Mouse (Mus musculus): ENCODE measurements around the gene Sorcs3. TPM values are rescaled to one million over a fixed set of nuclear protein-coding genes. Genes with fewer than 3 reads are reported as not detected.

Sorcs3 gene
- polyA plus RNA-seq, 1 experiment from 2014 or later, result 9.9 TPM

GRCm38 (mm10) chr19:48338098-48338497 is 132.3 kb downstream of the Sorcs3 start:
- Histone ChIP-seq H3K4me2 (ENCODE audit: low read length) (no peak overlapping the region), H3K4me1 (replicated peaks; ENCODE audit: control insufficient read depth, insufficient read depth, low read length) (no peaks in the 10 kb centered on the region), H3K36me3 (ENCODE audit: control insufficient read depth, insufficient read depth) (no peaks in the 10 kb centered on the region), H3K27ac (ENCODE audit: low read length) (no peak overlapping the region), H3K27me3 (replicated peaks; ENCODE audit: control insufficient read depth, insufficient read depth, low read length) (no peaks in the 10 kb centered on the region), H3K9me3 (ENCODE audit: control insufficient read depth, low read length) (no peaks in the 10 kb centered on the region), H3K9ac (replicated peaks; ENCODE audit: low read depth, low read length) (no peak overlapping the region), H3K4me3 (replicated peaks; ENCODE audit: low read length) (no peak overlapping the region)
- WGBS, result 97% methylated on average over 5 of the region's 5 CpGs
- ATAC-seq, result no peak

- H3K27me3 ChIP-seq (replicated peaks; ENCODE audit: control insufficient read depth, insufficient read depth, low read length), result no peaks in the 10 kb centered on the region
- no peak for ATAC-seq
- H3K4me1 ChIP-seq (replicated peaks; ENCODE audit: control insufficient read depth, insufficient read depth, low read length), result peaks cover 11% of the 10 kb centered on the region
- no peak overlapping the region for H3K27ac ChIP-seq (ENCODE audit: low read length)
- H3K4me2 ChIP-seq (ENCODE audit: low read length), result no peak overlapping the region
- H3K4me3 ChIP-seq (replicated peaks; ENCODE audit: low read length), result no peak overlapping the region
- no peaks in the 10 kb centered on the region for H3K36me3 ChIP-seq (ENCODE audit: control insufficient read depth, insufficient read depth)
- H3K9me3 ChIP-seq (ENCODE audit: control insufficient read depth, low read length), result no peaks in the 10 kb centered on the region
- H3K9ac ChIP-seq (replicated peaks; ENCODE audit: low read depth, low read length), result no peak overlapping the region
- 85% methylated on average over 4 of the region's 4 CpGs for WGBS
Observed at GRCm38 (mm10) chr19:48342770-48343169, 136.9 kb downstream of the Sorcs3 start.

GRCm38 (mm10) chr19:48343442-48343841 is 137.6 kb downstream of the Sorcs3 start:
- no peak overlapping the region for H3K4me2 ChIP-seq (ENCODE audit: low read length)
- WGBS, result 43% methylated on average over 7 of the region's 7 CpGs
- no peaks in the 10 kb centered on the region for H3K36me3 ChIP-seq (ENCODE audit: control insufficient read depth, insufficient read depth)
- H3K27ac ChIP-seq (ENCODE audit: low read length), result no peak overlapping the region
- H3K9me3 ChIP-seq (ENCODE audit: control insufficient read depth, low read length), result no peaks in the 10 kb centered on the region
- ATAC-seq, result peak; percentile 82
- H3K9ac ChIP-seq (replicated peaks; ENCODE audit: low read depth, low read length), result no peak overlapping the region
- no peaks in the 10 kb centered on the region for H3K27me3 ChIP-seq (replicated peaks; ENCODE audit: control insufficient read depth, insufficient read depth, low read length)
- H3K4me1 ChIP-seq (replicated peaks; ENCODE audit: control insufficient read depth, insufficient read depth, low read length), result peaks cover 11% of the 10 kb centered on the region
- H3K4me3 ChIP-seq (replicated peaks; ENCODE audit: low read length), result no peak overlapping the region

GRCm38 (mm10) chr19:48347116-48347515 is 141.3 kb downstream of the Sorcs3 start:
- no peaks in the 10 kb centered on the region for H3K27me3 ChIP-seq (replicated peaks; ENCODE audit: control insufficient read depth, insufficient read depth, low read length)
- ATAC-seq, result peak; percentile 62
- H3K27ac ChIP-seq (ENCODE audit: low read length), result no peak overlapping the region
- 58% methylated on average over 5 of the region's 5 CpGs for WGBS
- H3K9me3 ChIP-seq (ENCODE audit: control insufficient read depth, low read length), result no peaks in the 10 kb centered on the region
- H3K9ac ChIP-seq (replicated peaks; ENCODE audit: low read depth, low read length), result no peak overlapping the region
- H3K4me3 ChIP-seq (replicated peaks; ENCODE audit: low read length), result no peak overlapping the region
- H3K4me2 ChIP-seq (ENCODE audit: low read length), result no peak overlapping the region
- H3K4me1 ChIP-seq (replicated peaks; ENCODE audit: control insufficient read depth, insufficient read depth, low read length), result peaks cover 11% of the 10 kb centered on the region
- no peaks in the 10 kb centered on the region for H3K36me3 ChIP-seq (ENCODE audit: control insufficient read depth, insufficient read depth)

GRCm38 (mm10) chr19:48356806-48357205 is 151.0 kb downstream of the Sorcs3 start:
- Histone ChIP-seq H3K27ac (ENCODE audit: low read length) (no peak overlapping the region), H3K27me3 (replicated peaks; ENCODE audit: control insufficient read depth, insufficient read depth, low read length) (no peaks in the 10 kb centered on the region), H3K4me3 (replicated peaks; ENCODE audit: low read length) (no peak overlapping the region), H3K9me3 (ENCODE audit: control insufficient read depth, low read length) (no peaks in the 10 kb centered on the region), H3K4me1 (replicated peaks; ENCODE audit: control insufficient read depth, insufficient read depth, low read length) (no peaks in the 10 kb centered on the region), H3K36me3 (ENCODE audit: control insufficient read depth, insufficient read depth) (no peaks in the 10 kb centered on the region), H3K4me2 (ENCODE audit: low read length) (no peak overlapping the region), H3K9ac (replicated peaks; ENCODE audit: low read depth, low read length) (no peak overlapping the region)
- ATAC-seq, result no peak
- WGBS, result 77% methylated on average over 2 of the region's 2 CpGs

GRCm38 (mm10) chr19:48362167-48362566 is 156.3 kb downstream of the Sorcs3 start:
- Histone ChIP-seq H3K9me3 (ENCODE audit: control insufficient read depth, low read length) (no peaks in the 10 kb centered on the region), H3K36me3 (ENCODE audit: control insufficient read depth, insufficient read depth) (no peaks in the 10 kb centered on the region), H3K4me1 (replicated peaks; ENCODE audit: control insufficient read depth, insufficient read depth, low read length) (no peaks in the 10 kb centered on the region), H3K27me3 (replicated peaks; ENCODE audit: control insufficient read depth, insufficient read depth, low read length) (no peaks in the 10 kb centered on the region), H3K4me3 (replicated peaks; ENCODE audit: low read length) (no peak overlapping the region), H3K9ac (replicated peaks; ENCODE audit: low read depth, low read length) (no peak overlapping the region), H3K27ac (ENCODE audit: low read length) (no peak overlapping the region), H3K4me2 (ENCODE audit: low read length) (no peak overlapping the region)
- ATAC-seq, result peak; percentile 54; the same call in 1 of the 2 replicates
- 41% methylated on average over 2 of the region's 2 CpGs for WGBS

- Histone ChIP-seq H3K4me2 (ENCODE audit: low read length) (peak overlapping the region; percentile 32; the same call in 1 of the 2 replicates), H3K4me3 (replicated peaks; ENCODE audit: low read length) (no peak overlapping the region), H3K36me3 (ENCODE audit: control insufficient read depth, insufficient read depth) (no peaks in the 10 kb centered on the region), H3K27me3 (replicated peaks; ENCODE audit: control insufficient read depth, insufficient read depth, low read length) (no peaks in the 10 kb centered on the region), H3K9ac (replicated peaks; ENCODE audit: low read depth, low read length) (0 out of 2 replicates have a peak overlapping the region, but pooled peaks have one; percentile 19), H3K9me3 (ENCODE audit: control insufficient read depth, low read length) (no peaks in the 10 kb centered on the region), H3K4me1 (replicated peaks; ENCODE audit: control insufficient read depth, insufficient read depth, low read length) (peaks cover 3% of the 10 kb centered on the region), H3K27ac (ENCODE audit: low read length) (no peak overlapping the region)
- 28% methylated on average over 10 of the region's 10 CpGs for WGBS
- peak; percentile 76 for ATAC-seq
Observed at GRCm38 (mm10) chr19:48368056-48368455, 162.2 kb downstream of the Sorcs3 start.

- ATAC-seq, result no peak
- no peak overlapping the region for H3K9ac ChIP-seq (replicated peaks; ENCODE audit: low read depth, low read length)
- H3K9me3 ChIP-seq (ENCODE audit: control insufficient read depth, low read length), result no peaks in the 10 kb centered on the region
- no peaks in the 10 kb centered on the region for H3K27me3 ChIP-seq (replicated peaks; ENCODE audit: control insufficient read depth, insufficient read depth, low read length)
- H3K4me3 ChIP-seq (replicated peaks; ENCODE audit: low read length), result no peak overlapping the region
- no peak overlapping the region for H3K27ac ChIP-seq (ENCODE audit: low read length)
- peaks cover 3% of the 10 kb centered on the region for H3K4me1 ChIP-seq (replicated peaks; ENCODE audit: control insufficient read depth, insufficient read depth, low read length)
- no peaks in the 10 kb centered on the region for H3K36me3 ChIP-seq (ENCODE audit: control insufficient read depth, insufficient read depth)
- WGBS, result 89% methylated on average over 9 of the region's 9 CpGs
- H3K4me2 ChIP-seq (ENCODE audit: low read length), result no peak overlapping the region
Observed at GRCm38 (mm10) chr19:48371787-48372186, 166.0 kb downstream of the Sorcs3 start.

GRCm38 (mm10) chr19:48378006-48378540 is 172.2 kb downstream of the Sorcs3 start:
- Histone ChIP-seq H3K4me1 (replicated peaks; ENCODE audit: control insufficient read depth, insufficient read depth, low read length) (0 out of 2 replicates have a peak, but pooled peaks cover 3% of the 10 kb centered on the region), H3K9ac (replicated peaks; ENCODE audit: low read depth, low read length) (no peak overlapping the region), H3K4me3 (replicated peaks; ENCODE audit: low read length) (no peak overlapping the region), H3K27me3 (replicated peaks; ENCODE audit: control insufficient read depth, insufficient read depth, low read length) (no peaks in the 10 kb centered on the region), H3K36me3 (ENCODE audit: control insufficient read depth, insufficient read depth) (no peaks in the 10 kb centered on the region), H3K27ac (ENCODE audit: low read length) (no peak overlapping the region), H3K4me2 (ENCODE audit: low read length) (peak overlapping the region; percentile 6; the same call in 1 of the 2 replicates), H3K9me3 (ENCODE audit: control insufficient read depth, low read length) (no peaks in the 10 kb centered on the region)
- no peak for ATAC-seq
- WGBS, result 41% methylated on average over 11 of the region's 11 CpGs

- peak; percentile 28; the same call in 1 of the 2 replicates for ATAC-seq
- Histone ChIP-seq H3K4me2 (ENCODE audit: low read length) (no peak overlapping the region), H3K9ac (replicated peaks; ENCODE audit: low read depth, low read length) (no peak overlapping the region), H3K36me3 (ENCODE audit: control insufficient read depth, insufficient read depth) (no peaks in the 10 kb centered on the region), H3K27ac (ENCODE audit: low read length) (no peak overlapping the region), H3K4me1 (replicated peaks; ENCODE audit: control insufficient read depth, insufficient read depth, low read length) (no peaks in the 10 kb centered on the region), H3K4me3 (replicated peaks; ENCODE audit: low read length) (no peak overlapping the region), H3K9me3 (ENCODE audit: control insufficient read depth, low read length) (no peaks in the 10 kb centered on the region), H3K27me3 (replicated peaks; ENCODE audit: control insufficient read depth, insufficient read depth, low read length) (no peaks in the 10 kb centered on the region; the same call in 1 of the 2 replicates)
- WGBS, result 33% methylated on average over 1 of the region's 1 CpGs
Observed at GRCm38 (mm10) chr19:48391551-48391950, 185.7 kb downstream of the Sorcs3 start.

Measured in forebrain, embryonic 16.5 days (tissue).